Mouse (Mus musculus) ES-Bruce4 (cell line): ENCODE results near the gene Apba3. TPM values are rescaled to one million over a fixed set of nuclear protein-coding genes. Genes with fewer than 3 reads are reported as not detected.

Experiments
- H3K27ac ChIP-seq: 2 replicates; pipeline ENCODE4 v1.5.1; 2012; ENCODE audit warnings: low read length, inconsistent platforms; ENCODE audit not compliant: insufficient read depth
- H3K27me3 ChIP-seq: 2 replicates; pipeline ENCODE4 v1.6.1; 2012; ENCODE audit warnings: mild to moderate bottlenecking, low read length, inconsistent platforms; ENCODE audit not compliant: control insufficient read depth, poor library complexity, insufficient read depth, severe bottlenecking
- H3K36me3 ChIP-seq: 2 replicates; pipeline ENCODE4 v1.6.1; 2012; ENCODE audit warnings: inconsistent platforms, mild to moderate bottlenecking, low read length, moderate library complexity; ENCODE audit not compliant: control insufficient read depth, poor library complexity, insufficient read depth, severe bottlenecking
- H3K4me1 ChIP-seq: one replicate; pipeline ENCODE4 v1.8.1; 2011; ENCODE audit warnings: low read length; ENCODE audit not compliant: control insufficient read depth, insufficient read depth
- H3K4me3 ChIP-seq: 2 replicates; pipeline ENCODE4 v1.5.1; 2011; ENCODE audit warnings: low read depth, mild to moderate bottlenecking, low read length
- H3K9ac ChIP-seq: 2 replicates; pipeline ENCODE4 v1.6.1; 2012; ENCODE audit warnings: low read depth, mild to moderate bottlenecking, inconsistent platforms; ENCODE audit not compliant: poor library complexity, severe bottlenecking
- H3K9me3 ChIP-seq: replicated peaks from 2 replicates; pipeline ENCODE4 v1.6.1; 2012; ENCODE audit warnings: mild to moderate bottlenecking, low read length, inconsistent platforms; ENCODE audit not compliant: control insufficient read depth, poor library complexity, insufficient read depth, severe bottlenecking
- CTCF ChIP-seq: IDR thresholded peaks from one replicate; pipeline ENCODE4 v1.8.1; 2011; ENCODE audit warnings: low read depth, low read length
- EP300 ChIP-seq: IDR thresholded peaks from 2 replicates; pipeline ENCODE4 v1.6.1; 2011; ENCODE audit warnings: low read depth, low read length; ENCODE audit not compliant: insufficient read depth
- POLR2A ChIP-seq: IDR thresholded peaks from one replicate; pipeline ENCODE4 v1.8.1; 2011; ENCODE audit warnings: low read length; ENCODE audit not compliant: insufficient read depth
- polyA plus RNA-seq: library from polyadenylated mRNA; stranded (reverse); fragments of >200 nt; gene quantifications from 2 replicates; pipeline ENCODE4 v1.2.4, GENCODE M21; 2011; ENCODE audit warnings: low read depth; ENCODE audit not compliant: missing spikeins, insufficient read depth, insufficient read length

Apba3 gene
- polyA plus RNA-seq, 1 experiment = 25.8 TPM

- peaks cover 4% of the 10 kb centered on the region for H3K4me1 ChIP-seq
Observed at GRCm38 (mm10) chr10:81295185-81295584, 28.4 kb downstream of the Apba3 start.

DNA sequence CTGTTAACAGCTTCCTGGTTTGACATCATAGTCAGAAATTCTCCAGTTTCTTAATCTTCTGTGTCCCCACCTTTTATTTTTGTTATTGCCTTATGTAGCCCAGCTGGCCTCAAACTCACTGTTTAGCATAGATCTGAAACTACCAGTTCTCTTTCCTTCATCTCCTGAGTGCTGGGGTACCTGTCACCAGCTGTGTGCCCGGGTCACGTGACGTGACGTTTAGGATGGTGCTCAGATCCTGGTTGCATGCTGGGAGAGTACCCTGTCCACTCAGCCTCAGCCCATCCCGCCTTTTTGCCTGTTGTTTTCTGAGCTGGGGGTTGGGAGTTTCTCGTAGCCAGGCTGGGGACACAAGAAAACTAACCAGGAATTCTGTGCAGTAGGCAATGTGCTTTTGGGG is 30.5 kb downstream of the Apba3 start:
- peaks cover 4% of the 10 kb centered on the region for H3K4me1 ChIP-seq
- H3K9ac ChIP-seq = no peak overlapping the region
- H3K27ac ChIP-seq = no peak overlapping the region
- H3K27me3 ChIP-seq = no peaks in the 10 kb centered on the region
- no peak overlapping the region for H3K4me3 ChIP-seq
- no peaks in the 10 kb centered on the region for H3K9me3 ChIP-seq
- no peaks in the 10 kb centered on the region for H3K36me3 ChIP-seq
- TF ChIP-seq CTCF (no peak), EP300 (no peak), POLR2A (no peak)

More at GRCm38 (mm10) chr10:81295185-81295584, 28.4 kb downstream of the Apba3 start:
- H3K36me3 ChIP-seq = no peaks in the 10 kb centered on the region
- H3K27me3 ChIP-seq = no peaks in the 10 kb centered on the region
- TF ChIP-seq EP300 = no peak
- no peak for TF ChIP-seq POLR2A
- TF ChIP-seq CTCF = no peak
- H3K4me3 ChIP-seq = no peak overlapping the region
- H3K9me3 ChIP-seq = no peaks in the 10 kb centered on the region
- H3K9ac ChIP-seq = no peak overlapping the region
- no peak overlapping the region for H3K27ac ChIP-seq

GRCm38 (mm10) chr10:81297845-81298244 is 31.1 kb downstream of the Apba3 start:
- H3K36me3 ChIP-seq = no peaks in the 10 kb centered on the region
- no peaks in the 10 kb centered on the region for H3K27me3 ChIP-seq
- H3K27ac ChIP-seq = no peak overlapping the region
- no peak overlapping the region for H3K4me3 ChIP-seq
- H3K9me3 ChIP-seq = no peaks in the 10 kb centered on the region
- peaks cover 4% of the 10 kb centered on the region for H3K4me1 ChIP-seq
- TF ChIP-seq CTCF (no peak), EP300 (no peak), POLR2A (no peak)
- no peak overlapping the region for H3K9ac ChIP-seq

- H3K27ac ChIP-seq = no peak overlapping the region
- no peaks in the 10 kb centered on the region for H3K27me3 ChIP-seq
- no peaks in the 10 kb centered on the region for H3K9me3 ChIP-seq
- TF ChIP-seq CTCF (no peak), EP300 (no peak), POLR2A (no peak)
- H3K9ac ChIP-seq = no peak overlapping the region
- peaks cover 4% of the 10 kb centered on the region for H3K4me1 ChIP-seq
- no peak overlapping the region for H3K4me3 ChIP-seq
- no peaks in the 10 kb centered on the region for H3K36me3 ChIP-seq
Observed at GRCm38 (mm10) chr10:81298369-81299100, 31.8 kb downstream of the Apba3 start.

- Histone ChIP-seq H3K36me3 (no peaks in the 10 kb centered on the region), H3K9me3 (no peaks in the 10 kb centered on the region), H3K27me3 (no peaks in the 10 kb centered on the region), H3K9ac (no peak overlapping the region), H3K27ac (no peak overlapping the region), H3K4me1 (peaks cover 2% of the 10 kb centered on the region), H3K4me3 (no peak overlapping the region)
- TF ChIP-seq CTCF (no peak), EP300 (no peak), POLR2A (no peak)
Observed at GRCm38 (mm10) chr10:81299585-81300351, 33.0 kb downstream of the Apba3 start.

DNA sequence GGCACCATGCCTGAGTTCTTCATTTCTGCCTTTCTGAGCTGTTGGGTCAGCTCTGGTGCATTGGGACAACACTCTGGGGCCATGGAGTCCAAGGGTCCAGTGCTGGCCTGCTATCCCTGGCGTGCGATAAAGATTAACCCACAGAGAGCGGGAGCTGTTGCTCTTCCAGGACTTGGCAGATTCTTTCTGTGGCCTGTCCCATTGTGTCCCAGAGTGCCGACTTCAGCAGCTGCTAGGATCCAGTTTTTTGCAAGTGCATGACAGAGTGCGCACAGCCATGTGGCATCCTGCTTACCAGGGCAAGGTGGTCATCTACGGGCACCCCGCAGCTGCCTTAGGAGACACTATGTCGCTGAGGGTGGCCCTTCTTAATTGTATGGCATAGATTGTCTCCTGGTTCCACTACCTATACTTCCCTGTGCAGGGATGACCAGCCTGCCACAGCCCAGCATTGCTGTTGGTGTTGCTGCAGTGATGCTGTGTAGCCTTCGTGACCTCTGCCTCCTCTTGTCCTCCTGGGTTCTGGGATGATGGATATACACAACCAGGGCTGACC is 33.7 kb downstream of the Apba3 start:
- Histone ChIP-seq H3K4me3 (no peak overlapping the region), H3K9ac (no peak overlapping the region), H3K27ac (no peak overlapping the region), H3K36me3 (no peaks in the 10 kb centered on the region), H3K4me1 (peaks cover 2% of the 10 kb centered on the region), H3K27me3 (no peaks in the 10 kb centered on the region), H3K9me3 (no peaks in the 10 kb centered on the region)
- no peak for TF ChIP-seq POLR2A
- no peak for TF ChIP-seq EP300
- TF ChIP-seq CTCF = no peak
